Mouse (Mus musculus): ENCODE data around the gene Fam83g. TPM values are rescaled to one million over a fixed set of nuclear protein-coding genes. Genes with fewer than 3 reads are reported as not detected.

Fam83g gene
- polyA plus RNA-seq, 1 experiment from 2014 or later = 20.7 TPM

GRCm38 (mm10) chr11:61677709-61678108, 6.2 kb upstream of the Fam83g start:
- Histone ChIP-seq H3K27me3 (replicated peaks; ENCODE audit: control insufficient read depth, insufficient read depth, low read length) (no peaks in the 10 kb centered on the region), H3K4me2 (replicated peaks; ENCODE audit: low read depth) (no peak overlapping the region), H3K9ac (ENCODE audit: low read depth, low read length) (no peak overlapping the region), H3K4me3 (ENCODE audit: low read depth, low read length) (no peak overlapping the region), H3K4me1 (replicated peaks; ENCODE audit: control insufficient read depth, insufficient read depth, low read length) (0 out of 2 replicates have a peak, but pooled peaks cover 19% of the 10 kb centered on the region), H3K27ac (ENCODE audit: low read depth, low read length) (no peak overlapping the region), H3K36me3 (ENCODE audit: control insufficient read depth, insufficient read depth) (no peaks in the 10 kb centered on the region), H3K9me3 (ENCODE audit: control insufficient read depth) (no peaks in the 10 kb centered on the region)
- ATAC-seq = no peak
- 93% methylated on average over 4 of the region's 4 CpGs for WGBS
- TF ChIP-seq CTCF (IDR thresholded peaks at IDR 0.05; ENCODE audit: low read depth) = no peak

- Histone ChIP-seq H3K9ac (ENCODE audit: low read depth, low read length) (no peak overlapping the region), H3K27ac (ENCODE audit: low read depth, low read length) (no peak overlapping the region), H3K4me1 (replicated peaks; ENCODE audit: control insufficient read depth, insufficient read depth, low read length) (peaks cover 26% of the 10 kb centered on the region; the same call in 1 of the 2 replicates), H3K4me3 (ENCODE audit: low read depth, low read length) (no peak overlapping the region), H3K4me2 (replicated peaks; ENCODE audit: low read depth) (no peak overlapping the region), H3K36me3 (ENCODE audit: control insufficient read depth, insufficient read depth) (no peaks in the 10 kb centered on the region), H3K27me3 (replicated peaks; ENCODE audit: control insufficient read depth, insufficient read depth, low read length) (no peaks in the 10 kb centered on the region), H3K9me3 (ENCODE audit: control insufficient read depth) (no peaks in the 10 kb centered on the region)
- TF ChIP-seq CTCF (IDR thresholded peaks at IDR 0.05; ENCODE audit: low read depth) = no peak
- ATAC-seq = no peak
- WGBS = 48% methylated on average over 4 of the region's 4 CpGs
These were observed 4.6 kb upstream of the Fam83g start for GRCm38 (mm10) chr11:61679091-61679866.

DNA sequence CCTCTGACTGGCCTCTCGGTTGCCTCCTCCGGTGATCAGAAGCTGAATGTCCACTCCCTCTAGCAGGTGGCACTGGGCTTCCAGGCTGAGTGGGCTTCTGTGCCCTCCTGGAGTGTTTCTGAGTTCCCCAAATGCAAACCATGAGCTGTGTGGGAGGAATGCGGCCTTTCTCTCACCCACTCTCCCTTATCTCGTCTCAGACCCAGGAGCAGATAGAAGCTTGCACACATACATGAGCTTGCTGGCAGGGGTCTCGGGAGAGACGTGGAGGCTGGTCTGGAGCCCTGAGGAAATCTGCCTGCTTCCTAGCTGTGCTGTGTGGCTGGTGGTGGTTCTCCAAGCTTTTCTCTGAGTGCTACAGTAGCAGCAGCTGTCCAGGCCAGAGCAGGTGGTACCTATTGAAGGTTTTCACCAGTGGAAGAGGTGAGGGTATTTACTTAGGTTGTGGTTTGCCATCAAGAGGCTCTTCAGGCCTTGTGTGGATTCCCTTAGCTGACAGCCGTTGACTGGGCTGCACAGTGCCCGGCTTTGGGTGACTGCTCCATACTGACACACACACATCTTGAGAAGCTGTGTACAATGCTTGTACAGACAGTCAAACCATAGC, 1.3 kb downstream of the Fam83g start:
- TF ChIP-seq CTCF (IDR thresholded peaks at IDR 0.05; ENCODE audit: low read depth) = no peak
- H3K4me2 ChIP-seq (replicated peaks; ENCODE audit: low read depth) = peak overlapping the region; percentile 81
- peak overlapping the region; percentile 95 for H3K27ac ChIP-seq (ENCODE audit: low read depth, low read length)
- H3K27me3 ChIP-seq (replicated peaks; ENCODE audit: control insufficient read depth, insufficient read depth, low read length) = no peaks in the 10 kb centered on the region
- H3K36me3 ChIP-seq (ENCODE audit: control insufficient read depth, insufficient read depth) = peaks cover 4% of the 10 kb centered on the region; the same call in 1 of the 2 replicates
- no peak for ATAC-seq
- no peaks in the 10 kb centered on the region for H3K9me3 ChIP-seq (ENCODE audit: control insufficient read depth)
- peak overlapping the region; percentile 52 for H3K4me3 ChIP-seq (ENCODE audit: low read depth, low read length)
- 51% methylated on average over 8 of the region's 8 CpGs for whole genome bisulfite sequencing
- peak overlapping the region; percentile 69 for H3K9ac ChIP-seq (ENCODE audit: low read depth, low read length)
- peaks cover 8% of the 10 kb centered on the region; the same call in 1 of the 2 replicates for H3K4me1 ChIP-seq (replicated peaks; ENCODE audit: control insufficient read depth, insufficient read depth, low read length)

- no peaks in the 10 kb centered on the region for H3K27me3 ChIP-seq (replicated peaks; ENCODE audit: control insufficient read depth, insufficient read depth, low read length)
- peak; percentile 35 for ATAC-seq
- WGBS = 33% methylated on average over 2 of the region's 2 CpGs
- H3K9me3 ChIP-seq (ENCODE audit: control insufficient read depth) = no peaks in the 10 kb centered on the region
- peak overlapping the region; percentile 81 for H3K4me2 ChIP-seq (replicated peaks; ENCODE audit: low read depth)
- peak overlapping the region; percentile 69 for H3K9ac ChIP-seq (ENCODE audit: low read depth, low read length)
- peak overlapping the region; percentile 52 for H3K4me3 ChIP-seq (ENCODE audit: low read depth, low read length)
- H3K36me3 ChIP-seq (ENCODE audit: control insufficient read depth, insufficient read depth) = peaks cover 4% of the 10 kb centered on the region; the same call in 1 of the 2 replicates
- TF ChIP-seq CTCF (IDR thresholded peaks at IDR 0.05; ENCODE audit: low read depth) = no peak
- H3K4me1 ChIP-seq (replicated peaks; ENCODE audit: control insufficient read depth, insufficient read depth, low read length) = peaks cover 8% of the 10 kb centered on the region; the same call in 1 of the 2 replicates
- peak overlapping the region; percentile 95 for H3K27ac ChIP-seq (ENCODE audit: low read depth, low read length)
These were observed 2.2 kb downstream of the Fam83g start for GRCm38 (mm10) chr11:61686141-61686540.

- Histone ChIP-seq H3K4me2 (replicated peaks; ENCODE audit: low read depth) (peak overlapping the region; percentile 81), H3K4me3 (ENCODE audit: low read depth, low read length) (peak overlapping the region; percentile 8), H3K4me1 (replicated peaks; ENCODE audit: control insufficient read depth, insufficient read depth, low read length) (peaks cover 8% of the 10 kb centered on the region; the same call in 1 of the 2 replicates), H3K27ac (ENCODE audit: low read depth, low read length) (peak overlapping the region; percentile 50), H3K27me3 (replicated peaks; ENCODE audit: control insufficient read depth, insufficient read depth, low read length) (no peaks in the 10 kb centered on the region), H3K9ac (ENCODE audit: low read depth, low read length) (0 out of 2 replicates have a peak overlapping the region, but pooled peaks have one; percentile 18), H3K9me3 (ENCODE audit: control insufficient read depth) (no peaks in the 10 kb centered on the region), H3K36me3 (ENCODE audit: control insufficient read depth, insufficient read depth) (peaks cover 11% of the 10 kb centered on the region; the same call in 1 of the 2 replicates)
- 0 out of 2 replicates have a peak, but pooled peaks have one; percentile 7 for ATAC-seq
- peak; percentile 30; the same call in 1 of the 2 replicates for TF ChIP-seq CTCF (IDR thresholded peaks at IDR 0.05; ENCODE audit: low read depth)
- WGBS = 47% methylated on average over 10 of the region's 10 CpGs
These were observed 3.1 kb downstream of the Fam83g start for GRCm38 (mm10) chr11:61686906-61687453.

- ATAC-seq = no peak
- H3K27ac ChIP-seq (ENCODE audit: low read depth, low read length) = peak overlapping the region; percentile 50; the same call in 1 of the 2 replicates
These were observed 3.7 kb downstream of the Fam83g start for GRCm38 (mm10) chr11:61687595-61687994.

More at GRCm38 (mm10) chr11:61687595-61687994, 3.7 kb downstream of the Fam83g start:
- H3K36me3 ChIP-seq (ENCODE audit: control insufficient read depth, insufficient read depth) = peaks cover 13% of the 10 kb centered on the region; the same call in 1 of the 2 replicates
- H3K9ac ChIP-seq (ENCODE audit: low read depth, low read length) = no peak overlapping the region
- no peak for TF ChIP-seq CTCF (IDR thresholded peaks at IDR 0.05; ENCODE audit: low read depth)
- peaks cover 8% of the 10 kb centered on the region; the same call in 1 of the 2 replicates for H3K4me1 ChIP-seq (replicated peaks; ENCODE audit: control insufficient read depth, insufficient read depth, low read length)
- no peak overlapping the region for H3K4me3 ChIP-seq (ENCODE audit: low read depth, low read length)
- no peaks in the 10 kb centered on the region for H3K27me3 ChIP-seq (replicated peaks; ENCODE audit: control insufficient read depth, insufficient read depth, low read length)
- H3K4me2 ChIP-seq (replicated peaks; ENCODE audit: low read depth) = peak overlapping the region; percentile 81
- 48% methylated on average over 2 of the region's 2 CpGs for WGBS
- H3K9me3 ChIP-seq (ENCODE audit: control insufficient read depth) = no peaks in the 10 kb centered on the region
